Mouse (Mus musculus) myocyte (in vitro differentiated cells): ENCODE results near the gene 2210016F16Rik.

Experiments
- CEBPB ChIP-seq: IDR thresholded peaks from 2 replicates; pipeline ENCODE4 v1.6.1; 2011; ENCODE audit warnings: mild to moderate bottlenecking, moderate library complexity; ENCODE audit not compliant: poor library complexity, insufficient read depth, severe bottlenecking
- E2F4 ChIP-seq: IDR thresholded peaks from one replicate; pipeline ENCODE4 v1.6.1; 2011; ENCODE audit warnings: mild to moderate bottlenecking, control low read depth, moderate library complexity; ENCODE audit not compliant: insufficient read depth
- MAX ChIP-seq: IDR thresholded peaks from one replicate; pipeline ENCODE4 v1.6.1; 2011; ENCODE audit warnings: low read depth, mild to moderate bottlenecking, control low read depth
- MYOD1 ChIP-seq, 3 experiments: IDR thresholded peaks; one replicate each; pipeline ENCODE4 v1.6.1; 2011; ENCODE audit warnings: control low read depth in 2 of 3, low read depth in 2 of 3, mild to moderate bottlenecking in 2 of 3, moderate library complexity in 1 of 3; ENCODE audit not compliant: insufficient read length in 2 of 3, control insufficient read depth in 1 of 3
- MYOG ChIP-seq, 3 experiments: IDR thresholded peaks; one replicate each; pipeline ENCODE4 v1.6.1; 2011; ENCODE audit warnings: control low read depth in 2 of 3, low read depth in 2 of 3, mild to moderate bottlenecking in 2 of 3; ENCODE audit not compliant: insufficient read length in 2 of 3, control insufficient read depth in 1 of 3, insufficient read depth in 1 of 3
- POLR2A ChIP-seq: IDR thresholded peaks from one replicate; pipeline ENCODE4 v1.6.1; 2011; ENCODE audit warnings: low read depth, mild to moderate bottlenecking, control low read depth, moderate library complexity; ENCODE audit not compliant: insufficient read length
- POLR2AphosphoS2 ChIP-seq: IDR thresholded peaks from one replicate; pipeline ENCODE4 v1.6.1; 2011; ENCODE audit warnings: low read depth, control low read depth; ENCODE audit not compliant: insufficient read length
- REST ChIP-seq: IDR thresholded peaks from one replicate; pipeline ENCODE4 v1.6.1; 2011; ENCODE audit warnings: mild to moderate bottlenecking, control low read depth, moderate library complexity; ENCODE audit not compliant: insufficient read depth, insufficient read length
- SRF ChIP-seq: IDR thresholded peaks from one replicate; pipeline ENCODE4 v1.6.1; 2011; ENCODE audit warnings: low read depth; ENCODE audit not compliant: control insufficient read depth, insufficient read length
- TCF12 ChIP-seq: IDR thresholded peaks from one replicate; pipeline ENCODE4 v1.6.1; 2011; ENCODE audit warnings: mild to moderate bottlenecking, control low read depth; ENCODE audit not compliant: poor library complexity, insufficient read depth, severe bottlenecking
- TCF3 ChIP-seq: IDR thresholded peaks from one replicate; pipeline ENCODE4 v1.6.1; 2011; ENCODE audit warnings: low read depth, control low read depth; ENCODE audit not compliant: insufficient read length
- USF1 ChIP-seq: IDR thresholded peaks from one replicate; pipeline ENCODE4 v1.6.1; 2011; ENCODE audit warnings: low read depth, mild to moderate bottlenecking, control low read depth, moderate library complexity

- TF ChIP-seq MYOD1 (IDR thresholded peaks at IDR 0.05; ENCODE audit: control insufficient read depth in 1 of 3, insufficient read length in 2 of 3, low read depth in 2 of 3) = no peak
- no peak for TF ChIP-seq CEBPB
- no peak for TF ChIP-seq MAX
- TF ChIP-seq POLR2A = peak; percentile 28
- TF ChIP-seq TCF3 = no peak
- no peak for TF ChIP-seq POLR2AphosphoS2
- no peak for TF ChIP-seq TCF12
- no peak for TF ChIP-seq MYOG (IDR thresholded peaks at IDR 0.05; ENCODE audit: control insufficient read depth in 1 of 3, insufficient read depth in 1 of 3, insufficient read length in 2 of 3, low read depth in 2 of 3)
- no peak for TF ChIP-seq E2F4
- TF ChIP-seq USF1 = no peak
- TF ChIP-seq REST = no peak
- no peak for TF ChIP-seq SRF
Measured at GRCm38 (mm10) chr13:58397651-58398050, 12.6 kb upstream of the 2210016F16Rik start.
